Mouse (Mus musculus): ENCODE results near the gene Spg11. TPM values are rescaled to one million over a fixed set of nuclear protein-coding genes. Genes with fewer than 3 reads are reported as not detected.
A peak's percentile ranks its signal among the peaks of the same experiment; 100 is the strongest.

Gene Spg11
- polyA plus RNA-seq, 1 experiment from 2014 or later, result 8.5 TPM

GRCm38 (mm10) chr2:122153681-122154365, 35.6 kb upstream of the Spg11 start:
- H3K4me3 ChIP-seq, result no peak overlapping the region
- H3K27me3 ChIP-seq, result no peaks in the 10 kb centered on the region
- no peak overlapping the region for H3K27ac ChIP-seq
- H3K4me2 ChIP-seq, result no peak overlapping the region
- H3K9ac ChIP-seq, result no peak overlapping the region
- H3K36me3 ChIP-seq (ENCODE audit: poor library complexity, severe bottlenecking), result no peaks in the 10 kb centered on the region; the same call in 1 of the 2 replicates
- no peaks in the 10 kb centered on the region for H3K9me3 ChIP-seq (replicated peaks)
- no peaks in the 10 kb centered on the region for H3K4me1 ChIP-seq
- WGBS, result 84% methylated on average over 7 of the region's 7 CpGs
- no peak for ATAC-seq

GRCm38 (mm10) chr2:122152850-122153249, 34.7 kb upstream of the Spg11 start:
- no peaks in the 10 kb centered on the region for H3K27me3 ChIP-seq
- WGBS, result 85% methylated on average over 3 of the region's 3 CpGs
- H3K4me2 ChIP-seq, result no peak overlapping the region
- no peaks in the 10 kb centered on the region; the same call in 1 of the 2 replicates for H3K36me3 ChIP-seq (ENCODE audit: poor library complexity, severe bottlenecking)
- ATAC-seq, result no peak
- peaks cover 6% of the 10 kb centered on the region for H3K4me1 ChIP-seq
- H3K27ac ChIP-seq, result no peak overlapping the region
- no peak overlapping the region for H3K9ac ChIP-seq
- no peak overlapping the region for H3K4me3 ChIP-seq
- no peaks in the 10 kb centered on the region for H3K9me3 ChIP-seq (replicated peaks)

GRCm38 (mm10) chr2:122151221-122151620, 33.0 kb upstream of the Spg11 start:
- H3K9ac ChIP-seq, result no peak overlapping the region
- no peaks in the 10 kb centered on the region; the same call in 1 of the 2 replicates for H3K36me3 ChIP-seq (ENCODE audit: poor library complexity, severe bottlenecking)
- H3K27me3 ChIP-seq, result no peaks in the 10 kb centered on the region
- ATAC-seq, result no peak
- WGBS, result 97% methylated on average over 1 of the region's 1 CpGs
- no peak overlapping the region for H3K4me2 ChIP-seq
- no peak overlapping the region for H3K27ac ChIP-seq
- H3K9me3 ChIP-seq (replicated peaks), result no peaks in the 10 kb centered on the region
- peaks cover 10% of the 10 kb centered on the region for H3K4me1 ChIP-seq
- H3K4me3 ChIP-seq, result no peak overlapping the region

- WGBS, result 90% methylated on average over 3 of the region's 3 CpGs
- Histone ChIP-seq H3K4me3 (no peak overlapping the region), H3K9me3 (replicated peaks) (no peaks in the 10 kb centered on the region), H3K27ac (no peak overlapping the region), H3K4me2 (no peak overlapping the region), H3K36me3 (ENCODE audit: poor library complexity, severe bottlenecking) (no peaks in the 10 kb centered on the region; the same call in 1 of the 2 replicates), H3K4me1 (peaks cover 10% of the 10 kb centered on the region), H3K9ac (no peak overlapping the region), H3K27me3 (no peaks in the 10 kb centered on the region)
- ATAC-seq, result no peak
Measured at GRCm38 (mm10) chr2:122149716-122150115, 31.5 kb upstream of the Spg11 start.

- H3K36me3 ChIP-seq (ENCODE audit: poor library complexity, severe bottlenecking), result no peaks in the 10 kb centered on the region; the same call in 1 of the 2 replicates
- no peaks in the 10 kb centered on the region for H3K27me3 ChIP-seq
- no peak overlapping the region for H3K9ac ChIP-seq
- ATAC-seq, result no peak
- no peaks in the 10 kb centered on the region for H3K9me3 ChIP-seq (replicated peaks)
- H3K4me2 ChIP-seq, result no peak overlapping the region
- no peak overlapping the region for H3K27ac ChIP-seq
- H3K4me1 ChIP-seq, result peaks cover 10% of the 10 kb centered on the region
- no peak overlapping the region for H3K4me3 ChIP-seq
- WGBS, result 94% methylated on average over 6 of the region's 6 CpGs
Measured at GRCm38 (mm10) chr2:122149316-122149715, 31.1 kb upstream of the Spg11 start.

- peak overlapping the region; percentile 83 for H3K4me2 ChIP-seq
- H3K4me3 ChIP-seq, result peak overlapping the region; percentile 64
- WGBS, result 37% methylated on average over 18 of the region's 18 CpGs
- H3K36me3 ChIP-seq (ENCODE audit: poor library complexity, severe bottlenecking), result no peaks in the 10 kb centered on the region; the same call in 1 of the 2 replicates
- no peaks in the 10 kb centered on the region for H3K9me3 ChIP-seq (replicated peaks)
- peak; percentile 7; the same call in 1 of the 2 replicates for ATAC-seq
- H3K9ac ChIP-seq, result peak overlapping the region; percentile 75
- H3K27me3 ChIP-seq, result no peaks in the 10 kb centered on the region
- no peak overlapping the region for H3K27ac ChIP-seq
- peaks cover 10% of the 10 kb centered on the region for H3K4me1 ChIP-seq
Measured at GRCm38 (mm10) chr2:122148242-122148917, 30.2 kb upstream of the Spg11 start.

- no peaks in the 10 kb centered on the region for H3K27me3 ChIP-seq
- peaks cover 10% of the 10 kb centered on the region for H3K4me1 ChIP-seq
- no peaks in the 10 kb centered on the region; the same call in 1 of the 2 replicates for H3K36me3 ChIP-seq (ENCODE audit: poor library complexity, severe bottlenecking)
- peak within 1 kb of the TSS; percentile 75 for H3K9ac ChIP-seq
- H3K9me3 ChIP-seq (replicated peaks), result no peaks in the 10 kb centered on the region
- peak; percentile 99 for ATAC-seq
- peak within 1 kb of the TSS; percentile 64 for H3K4me3 ChIP-seq
- H3K4me2 ChIP-seq, result peak within 1 kb of the TSS; percentile 83
- H3K27ac ChIP-seq, result no peak within 1 kb of the TSS
- WGBS, result under 1% methylated on average over 40 of the region's 40 CpGs
Measured at GRCm38 (mm10) chr2:122147508-122148241, 29.5 kb upstream of the Spg11 start, which contains the start of gene B2m. TSS of gene B2m (plus strand) at chr2:122147686.

GRCm38 (mm10) chr2:122146687-122147086, 28.5 kb upstream of the Spg11 start:
- no peak for ATAC-seq
- Histone ChIP-seq H3K27ac (no peak overlapping the region), H3K4me3 (no peak overlapping the region)

GRCm38 (mm10) chr2:122145756-122146155, 27.6 kb upstream of the Spg11 start:
- Histone ChIP-seq H3K9me3 (replicated peaks) (no peaks in the 10 kb centered on the region), H3K9ac (no peak overlapping the region), H3K27me3 (no peaks in the 10 kb centered on the region), H3K36me3 (ENCODE audit: poor library complexity, severe bottlenecking) (no peaks in the 10 kb centered on the region), H3K4me1 (peaks cover 10% of the 10 kb centered on the region), H3K27ac (no peak overlapping the region), H3K4me2 (no peak overlapping the region), H3K4me3 (no peak overlapping the region)
- ATAC-seq, result no peak
- WGBS, result 71% methylated on average over 4 of the region's 4 CpGs

More at GRCm38 (mm10) chr2:122146687-122147086, 28.5 kb upstream of the Spg11 start:
- peaks cover 10% of the 10 kb centered on the region for H3K4me1 ChIP-seq
- peak overlapping the region; percentile 83; the same call in 1 of the 2 replicates for H3K4me2 ChIP-seq
- no peaks in the 10 kb centered on the region for H3K9me3 ChIP-seq (replicated peaks)
- no peak overlapping the region for H3K9ac ChIP-seq
- no peaks in the 10 kb centered on the region for H3K27me3 ChIP-seq
- no peaks in the 10 kb centered on the region for H3K36me3 ChIP-seq (ENCODE audit: poor library complexity, severe bottlenecking)
- 74% methylated on average over 6 of the region's 6 CpGs for WGBS

GRCm38 (mm10) chr2:122143111-122143510, 24.9 kb upstream of the Spg11 start:
- 92% methylated on average over 3 of the region's 3 CpGs for WGBS
- no peak for ATAC-seq
- H3K27ac ChIP-seq, result no peak overlapping the region
- peaks cover 4% of the 10 kb centered on the region; the same call in 1 of the 2 replicates for H3K4me1 ChIP-seq
- H3K9me3 ChIP-seq (replicated peaks), result no peaks in the 10 kb centered on the region
- H3K27me3 ChIP-seq, result no peaks in the 10 kb centered on the region
- no peak overlapping the region for H3K4me3 ChIP-seq
- H3K36me3 ChIP-seq (ENCODE audit: poor library complexity, severe bottlenecking), result no peaks in the 10 kb centered on the region
- no peak overlapping the region for H3K4me2 ChIP-seq
- no peak overlapping the region for H3K9ac ChIP-seq

- H3K36me3 ChIP-seq (ENCODE audit: poor library complexity, severe bottlenecking), result no peaks in the 10 kb centered on the region
- H3K4me1 ChIP-seq, result no peaks in the 10 kb centered on the region
- H3K27ac ChIP-seq, result no peak overlapping the region
- H3K4me2 ChIP-seq, result no peak overlapping the region
- H3K4me3 ChIP-seq, result no peak overlapping the region
- no peaks in the 10 kb centered on the region for H3K27me3 ChIP-seq
- H3K9me3 ChIP-seq (replicated peaks), result no peaks in the 10 kb centered on the region
- WGBS, result 80% methylated on average over 5 of the region's 5 CpGs
- ATAC-seq, result no peak
- no peak overlapping the region for H3K9ac ChIP-seq
Measured at GRCm38 (mm10) chr2:122141332-122141967, 23.3 kb upstream of the Spg11 start.

All from forebrain, embryonic 13.5 days (tissue).